In the genomic region with DNA sequence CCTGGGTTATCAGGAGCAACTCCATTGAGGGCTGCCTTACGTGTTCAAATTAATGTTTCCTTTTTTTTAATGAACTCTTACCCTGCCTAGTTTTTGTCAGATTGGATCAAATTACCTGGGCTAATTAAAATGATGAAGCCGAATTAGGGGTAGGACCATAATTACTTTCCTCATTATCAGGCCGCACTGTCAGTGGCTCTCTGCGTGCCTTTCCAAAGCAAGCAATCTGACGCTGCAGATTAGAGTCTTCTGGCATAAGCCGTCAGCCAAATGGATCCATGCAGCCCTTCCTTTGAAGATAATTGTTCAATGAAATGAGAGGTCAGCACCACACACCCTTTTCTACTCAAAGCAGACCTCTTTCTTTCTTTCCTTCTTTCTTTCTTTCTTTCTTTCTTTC, we compare ENCODE assay signal across 18 mouse cellular contexts.
A peak's percentile ranks its signal among the peaks of the same experiment; 100 is the strongest.
DNase-seq lines count a peak whose midpoint lies in the region; ATAC-seq and TF ChIP-seq lines count a peak whose summit lies in the region.
"Had no signal": no experiment of that assay in that cellular context is flagged by ENCODE, and none has a peak within 500 bp of the region (broad histone marks: within the 10 kb centered on the region; RNA-seq: fewer than 3 reads in every experiment).

No protein-coding gene starts in this region.

- no peak for TF ChIP-seq CTCF in brain, embryonic 14.5 days (IDR thresholded peaks at IDR 0.05; ENCODE audit: borderline replicate concordance, extremely low read depth, insufficient read depth, insufficient read length)

- 0 out of 2 replicates have a peak overlapping the region, but pooled peaks have one; percentile 15 for H3K4me2 ChIP-seq in heart, embryonic 13.5 days
- H3K4me2 ChIP-seq in forebrain, embryonic 14.5 days (ENCODE audit: low read length) = no peak overlapping the region
- H3K4me2 ChIP-seq: neural tube, embryonic 15.5 days had no signal

- 20% methylated on average over 6 of the region's 6 CpGs for WGBS in heart, embryonic 13.5 days
- 28% methylated on average over 6 of the region's 6 CpGs for WGBS in heart, embryonic 10.5 days
- 3% methylated on average over 6 of the region's 6 CpGs for WGBS in forebrain, embryonic 14.5 days

- no peak overlapping the region for H3K4me3 ChIP-seq in heart, embryonic 13.5 days
- no peak overlapping the region for H3K4me3 ChIP-seq in heart, embryonic 10.5 days
- no peak overlapping the region for H3K4me3 ChIP-seq in forebrain, embryonic 14.5 days (ENCODE audit: low read depth, low read length)
- H3K4me3 ChIP-seq: erythroblast, embryonic 14.5 days; neural tube, embryonic 15.5 days had no signal

- H3K9me3 ChIP-seq in heart, embryonic 13.5 days = no peaks in the 10 kb centered on the region
- H3K9me3 ChIP-seq in heart, embryonic 10.5 days = no peaks in the 10 kb centered on the region
- H3K9me3 ChIP-seq in forebrain, embryonic 14.5 days (replicated peaks; ENCODE audit: control insufficient read depth, low read length) = no peaks in the 10 kb centered on the region
- H3K9me3 ChIP-seq: neural tube, embryonic 15.5 days had no signal

- no peak overlapping the region for H3K9ac ChIP-seq in heart, embryonic 13.5 days
- H3K9ac ChIP-seq in forebrain, embryonic 14.5 days (ENCODE audit: low read length) = no peak overlapping the region
- H3K9ac ChIP-seq: liver, embryonic 14.5 days; neural tube, embryonic 15.5 days had no signal

- peaks cover 19% of the 10 kb centered on the region for H3K4me1 ChIP-seq in heart, embryonic 13.5 days
- peaks cover 18% of the 10 kb centered on the region for H3K4me1 ChIP-seq in heart, embryonic 10.5 days
- H3K4me1 ChIP-seq in forebrain, embryonic 14.5 days (ENCODE audit: control insufficient read depth, insufficient read depth, low read length) = peaks cover 7% of the 10 kb centered on the region

- ATAC-seq in heart, embryonic 13.5 days (ENCODE audit: extremely low read depth, insufficient number of reproducible peaks, low FRiP score, low TSS enrichment) = no peak
- peak; percentile 56; the same call in 1 of the 2 replicates for ATAC-seq in forebrain, embryonic 14.5 days

- no peak overlapping the region for H3K27ac ChIP-seq in heart, embryonic 13.5 days (replicated peaks)
- no peak overlapping the region for H3K27ac ChIP-seq in heart, embryonic 10.5 days
- no peak overlapping the region for H3K27ac ChIP-seq in forebrain, embryonic 14.5 days (ENCODE audit: low read depth, low read length)
- H3K27ac ChIP-seq: kidney, postnatal 0 days; liver, embryonic 14.5 days had no signal

- no peak for TF ChIP-seq POLR2A in brain, embryonic 14.5 days (IDR thresholded peaks at IDR 0.05; ENCODE audit: borderline replicate concordance, extremely low read depth, insufficient read depth, insufficient read length, poor library complexity, severe bottlenecking)

- no peaks in the 10 kb centered on the region for H3K27me3 ChIP-seq in heart, embryonic 13.5 days (replicated peaks)
- H3K27me3 ChIP-seq in heart, embryonic 10.5 days (ENCODE audit: insufficient read depth, poor library complexity, severe bottlenecking) = no peaks in the 10 kb centered on the region
- H3K27me3 ChIP-seq in forebrain, embryonic 14.5 days (replicated peaks; ENCODE audit: control insufficient read depth, insufficient read depth, low read length) = no peaks in the 10 kb centered on the region
- H3K27me3 ChIP-seq: neural tube, embryonic 15.5 days had no signal

- no peaks in the 10 kb centered on the region for H3K36me3 ChIP-seq in heart, embryonic 13.5 days
- H3K36me3 ChIP-seq in heart, embryonic 10.5 days = no peaks in the 10 kb centered on the region
- no peaks in the 10 kb centered on the region for H3K36me3 ChIP-seq in forebrain, embryonic 14.5 days (ENCODE audit: control insufficient read depth, insufficient read depth, low read length)
- H3K36me3 ChIP-seq: neural tube, embryonic 15.5 days had no signal

- peak; percentile 14 to 23 for DNase-seq in cerebellum, postnatal 10 days
- DNase-seq in cerebellum, postnatal 4 days (ENCODE audit: low spot score in 2 of 2) = no peak
- DNase-seq in heart, embryonic 10.5 days (ENCODE audit: low spot score) = no peak
- DNase-seq in brain, embryonic 14.5 days (ENCODE audit: low read depth) = peak; percentile 89
- DNase-seq in forebrain, embryonic 14.5 days (ENCODE audit: low spot score) = peak; percentile 82
- DNase-seq in right cerebral cortex, postnatal 4 days = no peak
- DNase-seq in layer of hippocampus, postnatal 36 days = no peak
- DNase-seq: adrenal gland, adult 8-10 months; cerebellum, adult 9-10 months; gastrocnemius, postnatal 25 days; kidney, adult 11 months; lung, postnatal 10 days; right cerebral cortex, postnatal 25 days had no signal

Comparison
In these comparisons a context has a peak if more than half of its experiments do, and no peak if none do; other contexts are left out.
1. DNase-seq: peak in cerebellum, postnatal 10 days (2 of 2), brain, embryonic 14.5 days (single experiment) and forebrain, embryonic 14.5 days (single experiment); none in cerebellum, postnatal 4 days (0 of 2), heart, embryonic 10.5 days (single experiment), right cerebral cortex, postnatal 4 days (single experiment) and layer of hippocampus, postnatal 36 days (0 of 2).